Mouse (Mus musculus) brown adipose tissue, adult 24 weeks (tissue): ENCODE measurements around the gene Actrt2. TPM values are rescaled to one million over a fixed set of nuclear protein-coding genes. Genes with fewer than 3 reads are reported as not detected.

Experiments
- H3K27ac ChIP-seq: fragments of 200-500 bp; replicated peaks from 2 replicates; pipeline ENCODE4 v1.5.1; 2012; ENCODE audit warnings: low read depth, mild to moderate bottlenecking, low read length
- H3K4me1 ChIP-seq: fragments of 200-500 bp; 2 replicates; pipeline ENCODE4 v1.6.1; 2012; ENCODE audit warnings: low read length, mixed read lengths; ENCODE audit not compliant: control insufficient read depth, insufficient read depth, insufficient read length
- H3K4me3 ChIP-seq: fragments of 200-500 bp; 2 replicates; pipeline ENCODE4 v1.5.1; 2012; ENCODE audit warnings: low read depth, mild to moderate bottlenecking, low read length, moderate library complexity; ENCODE audit not compliant: insufficient read depth
- polyA plus RNA-seq: library from polyadenylated mRNA; stranded (reverse); fragments of >200 nt; gene quantifications from 2 replicates; pipeline ENCODE4 v1.2.4, GENCODE M21; 2012; ENCODE audit not compliant: missing spikeins, insufficient read depth, insufficient read length

Gene Actrt2
- polyA plus RNA-seq = not detected in 2 replicates

DNA sequence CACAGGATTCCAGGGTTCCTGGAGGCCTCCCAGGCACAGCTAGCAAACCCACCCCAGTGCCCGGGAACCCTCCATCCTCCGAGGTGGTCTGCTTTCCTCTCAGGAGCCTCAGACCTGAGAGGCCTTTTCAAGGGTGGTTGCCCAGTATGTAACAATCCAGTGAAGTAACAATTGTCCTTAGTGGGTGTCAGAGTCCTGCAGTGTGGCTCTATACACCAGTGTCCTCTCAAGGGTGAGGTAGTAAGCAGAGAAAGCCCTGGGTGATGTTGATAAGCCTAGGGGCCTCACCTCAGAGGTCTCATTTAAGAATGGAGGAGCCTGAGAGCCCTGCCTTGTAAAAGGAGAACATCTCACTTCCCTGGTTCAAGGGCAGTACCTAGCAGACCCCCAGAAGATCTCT is at the start of gene Actrt2:
Gene Actrt2, minus strand, starts transcription at position 101 of the 400 bp plus-strand sequence.
- Histone ChIP-seq H3K27ac (no peak within 1 kb of the TSS), H3K4me3 (no peak within 1 kb of the TSS), H3K4me1 (no peaks in the 10 kb centered on the region; the same call in 1 of the 2 replicates)

DNA sequence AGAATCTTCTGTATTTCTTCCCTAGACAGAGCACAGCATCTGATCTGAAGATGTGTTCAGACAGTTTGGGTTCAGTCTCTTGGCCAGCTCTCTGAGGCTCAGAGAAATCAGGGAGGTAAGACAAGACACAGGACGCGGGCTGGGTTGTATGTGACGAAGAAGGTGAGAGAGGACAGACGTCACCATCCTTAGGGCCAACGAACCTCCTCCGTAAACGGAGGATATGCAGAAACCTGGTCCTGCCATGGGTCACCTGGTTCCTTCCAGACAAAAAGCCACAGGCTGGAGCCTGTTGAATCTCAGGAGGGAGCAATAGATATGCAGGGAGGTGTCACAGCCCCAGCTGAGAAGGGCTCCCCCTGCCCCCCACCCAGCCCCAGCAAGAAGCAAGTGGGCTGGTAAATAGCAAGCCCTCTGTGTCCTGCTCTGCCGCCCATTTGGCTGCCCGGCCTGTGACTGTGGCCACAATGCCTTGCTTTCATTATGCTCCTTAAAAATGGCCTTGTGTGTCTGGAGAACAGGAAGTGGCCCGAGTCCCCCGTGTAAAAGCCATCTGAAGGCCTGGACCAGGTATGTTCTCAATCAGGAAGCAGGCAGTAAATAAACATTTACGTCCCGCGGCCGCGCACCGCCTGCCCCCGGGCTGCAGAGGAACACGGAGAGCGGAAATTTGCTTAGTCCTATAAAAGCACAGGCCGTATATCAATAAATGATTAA is 41.9 kb upstream of the Actrt2 start:
- H3K27ac ChIP-seq = no peak overlapping the region
- no peak overlapping the region for H3K4me3 ChIP-seq
- 0 out of 2 replicates have a peak, but pooled peaks cover 3% of the 10 kb centered on the region for H3K4me1 ChIP-seq

DNA sequence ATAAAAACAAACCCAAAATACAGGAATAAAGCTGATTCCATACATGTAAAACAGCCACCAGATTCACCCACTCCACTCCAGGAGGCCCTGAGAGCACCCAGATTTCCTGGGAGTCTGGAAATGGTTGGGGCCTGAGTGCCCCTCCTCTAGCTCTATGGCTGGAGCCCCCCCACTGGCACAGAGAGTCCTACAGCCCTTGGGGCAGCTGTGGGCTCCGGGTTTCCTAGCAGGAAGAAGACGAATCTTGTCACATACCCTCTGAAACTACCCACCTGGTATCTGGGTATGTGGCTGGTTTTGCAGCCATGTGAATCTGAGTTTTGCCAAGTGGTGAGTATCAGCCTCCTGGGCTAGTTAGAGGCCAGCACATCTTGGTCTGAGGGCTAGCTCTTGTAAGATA is 41.1 kb upstream of the Actrt2 start:
- Histone ChIP-seq H3K4me3 (no peak overlapping the region), H3K27ac (no peak overlapping the region), H3K4me1 (0 out of 2 replicates have a peak, but pooled peaks cover 3% of the 10 kb centered on the region)

DNA sequence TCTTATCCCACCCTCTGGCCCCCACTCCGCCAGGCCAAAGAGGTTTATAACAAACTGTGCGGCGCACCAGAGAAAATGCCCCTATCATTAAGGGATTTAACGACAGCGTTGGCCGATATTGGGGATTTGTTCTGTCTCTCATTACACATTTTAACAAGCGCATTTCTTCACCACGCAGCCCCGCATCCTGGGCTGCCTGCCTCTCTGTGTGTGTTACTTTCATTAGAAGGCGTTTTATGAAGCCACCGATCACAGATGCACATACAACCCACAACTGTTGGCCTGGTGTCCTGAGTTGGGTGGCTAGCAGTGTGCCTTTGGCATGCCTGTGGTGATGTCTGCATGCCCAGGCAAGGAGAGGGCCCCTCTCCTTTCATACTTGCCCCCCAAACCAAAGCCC is 40.6 kb upstream of the Actrt2 start:
- H3K27ac ChIP-seq = no peak overlapping the region
- H3K4me3 ChIP-seq = no peak overlapping the region
- H3K4me1 ChIP-seq = 0 out of 2 replicates have a peak, but pooled peaks cover 3% of the 10 kb centered on the region

DNA sequence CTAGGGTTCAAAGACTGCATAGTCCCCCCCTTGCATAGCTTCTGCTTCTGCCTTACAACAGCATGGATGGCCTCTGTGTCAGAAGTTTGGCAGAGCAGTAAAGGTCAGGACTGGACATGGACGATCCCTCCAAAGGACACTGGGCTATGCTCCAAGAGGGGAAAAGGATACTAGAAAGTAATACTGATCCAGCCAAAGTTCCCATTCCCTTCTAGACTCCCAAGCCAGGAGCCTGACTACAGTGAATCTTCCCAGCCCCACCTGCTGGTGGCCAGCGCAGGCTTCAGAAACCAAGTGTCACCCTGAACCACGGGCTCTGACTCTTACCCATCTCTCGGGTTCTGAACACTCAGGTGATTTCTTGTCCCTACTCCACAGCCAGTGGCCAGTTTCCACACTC is 39.9 kb upstream of the Actrt2 start:
- no peak overlapping the region for H3K27ac ChIP-seq
- H3K4me1 ChIP-seq = 0 out of 2 replicates have a peak, but pooled peaks cover 3% of the 10 kb centered on the region
- H3K4me3 ChIP-seq = no peak overlapping the region

DNA sequence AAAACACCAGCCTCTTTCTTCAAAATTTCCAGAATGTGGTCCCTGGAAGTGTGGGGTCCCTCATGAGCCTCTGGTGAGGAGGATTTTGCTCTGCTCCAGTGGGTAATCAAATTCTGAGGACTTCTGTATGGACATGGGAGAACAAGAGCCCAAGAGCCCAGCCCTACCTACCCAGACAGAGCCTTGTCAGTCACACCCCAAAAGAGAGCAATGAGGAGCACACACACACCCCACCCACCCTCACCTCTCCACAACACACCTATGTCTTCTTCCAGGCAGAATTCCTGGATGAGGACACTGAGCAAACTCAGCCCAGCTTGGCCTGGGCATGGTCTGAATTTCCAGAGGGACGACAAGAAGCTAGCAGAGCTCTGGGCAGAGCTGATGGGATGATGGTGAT is 38.8 kb upstream of the Actrt2 start:
- no peak overlapping the region for H3K4me3 ChIP-seq
- H3K4me1 ChIP-seq = 0 out of 2 replicates have a peak, but pooled peaks cover 3% of the 10 kb centered on the region
- H3K27ac ChIP-seq = no peak overlapping the region

DNA sequence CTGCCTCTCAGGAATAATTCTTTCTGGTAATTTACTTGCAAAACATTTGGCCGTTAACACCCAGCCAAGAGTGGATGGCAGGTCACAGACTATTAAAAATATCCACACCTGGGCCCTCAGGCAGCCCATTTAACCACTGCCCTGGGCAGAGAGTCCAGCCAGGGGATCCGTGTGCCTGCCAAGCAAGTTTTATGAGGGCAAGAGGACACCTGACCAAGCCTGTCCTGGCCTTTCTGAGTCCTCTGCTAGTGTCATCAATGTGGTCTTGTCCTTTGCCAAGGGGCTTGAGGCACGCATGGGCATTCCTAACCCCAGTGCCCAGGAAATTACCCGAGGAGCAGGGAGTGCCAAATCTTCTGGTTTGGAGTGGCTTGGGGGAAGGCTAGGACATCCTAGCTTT is 38.0 kb upstream of the Actrt2 start:
- Histone ChIP-seq H3K4me3 (no peak overlapping the region), H3K4me1 (0 out of 2 replicates have a peak, but pooled peaks cover 3% of the 10 kb centered on the region), H3K27ac (no peak overlapping the region)

DNA sequence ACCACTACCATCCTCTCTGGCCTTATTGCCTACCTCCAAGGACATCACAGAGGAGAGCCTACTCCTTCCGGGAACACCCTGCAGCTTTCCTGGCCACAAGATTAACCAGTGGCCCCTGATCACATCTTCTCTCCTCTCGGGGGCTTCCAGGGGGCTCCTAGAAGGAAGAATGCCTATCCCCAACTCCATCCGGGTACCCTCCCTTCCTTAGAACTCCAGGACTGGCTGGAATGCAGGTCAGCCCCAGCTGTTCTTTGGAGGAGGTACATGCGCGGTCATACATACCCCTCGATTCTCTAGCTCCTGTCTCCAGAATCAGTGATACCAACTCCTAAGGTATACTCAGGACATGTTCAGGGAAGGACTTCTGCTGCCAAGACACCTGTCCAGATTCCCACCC is 37.4 kb upstream of the Actrt2 start:
- 0 out of 2 replicates have a peak, but pooled peaks cover 3% of the 10 kb centered on the region for H3K4me1 ChIP-seq
- no peak overlapping the region for H3K27ac ChIP-seq
- H3K4me3 ChIP-seq = no peak overlapping the region

DNA sequence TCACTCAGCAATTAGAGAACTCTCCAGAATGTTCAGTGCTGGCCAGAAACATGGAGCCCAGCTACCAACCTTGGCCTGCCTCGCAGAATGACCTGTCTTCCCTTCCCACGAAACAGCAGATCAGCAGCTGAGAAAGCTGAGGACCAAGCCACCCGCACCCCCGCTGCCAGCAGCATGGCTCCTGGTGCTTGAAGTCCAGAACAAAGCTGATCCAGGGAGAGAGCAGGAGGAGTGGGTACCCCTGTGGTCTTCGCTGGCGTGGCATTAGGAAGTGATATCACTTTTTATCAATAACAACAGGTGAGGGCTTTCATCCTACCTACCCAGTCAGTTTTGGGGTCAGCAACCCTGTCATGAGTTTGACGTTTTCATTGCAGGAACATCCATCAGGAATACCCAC is 36.9 kb upstream of the Actrt2 start:
- H3K4me1 ChIP-seq = 0 out of 2 replicates have a peak, but pooled peaks cover 3% of the 10 kb centered on the region
- H3K27ac ChIP-seq = no peak overlapping the region
- H3K4me3 ChIP-seq = no peak overlapping the region

DNA sequence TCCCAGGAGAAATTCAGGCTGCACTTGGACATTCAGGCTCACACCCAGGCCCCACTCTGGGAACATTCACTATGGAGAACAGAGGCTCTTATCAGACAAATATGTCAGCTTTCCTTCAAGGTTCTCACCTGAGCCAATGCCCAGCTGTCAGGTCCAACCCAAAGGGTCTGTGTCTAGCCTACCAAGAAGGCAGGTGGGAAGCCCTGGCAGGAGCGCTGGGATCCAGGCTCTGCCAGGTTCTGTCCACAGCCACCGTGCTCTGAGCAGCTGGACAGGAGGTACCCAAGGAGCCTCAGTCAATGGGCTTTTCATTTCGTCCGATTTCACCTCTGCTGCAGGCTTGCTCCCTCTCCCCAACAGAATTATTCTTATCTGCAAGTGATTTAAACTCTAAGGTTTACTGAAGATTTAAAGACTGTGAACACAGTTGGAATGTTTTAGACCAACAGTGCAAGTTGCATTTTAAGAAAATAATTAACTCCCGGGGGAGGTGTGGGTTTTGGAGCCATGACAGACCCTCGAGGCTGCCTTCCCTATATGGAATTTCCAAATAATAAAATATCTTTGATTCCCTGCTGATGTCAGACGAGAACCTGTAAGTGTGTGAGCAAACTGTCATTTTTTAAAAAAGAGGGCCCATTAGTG is 35.9 kb upstream of the Actrt2 start:
- Histone ChIP-seq H3K4me1 (0 out of 2 replicates have a peak, but pooled peaks cover 3% of the 10 kb centered on the region), H3K4me3 (no peak overlapping the region), H3K27ac (no peak overlapping the region)

DNA sequence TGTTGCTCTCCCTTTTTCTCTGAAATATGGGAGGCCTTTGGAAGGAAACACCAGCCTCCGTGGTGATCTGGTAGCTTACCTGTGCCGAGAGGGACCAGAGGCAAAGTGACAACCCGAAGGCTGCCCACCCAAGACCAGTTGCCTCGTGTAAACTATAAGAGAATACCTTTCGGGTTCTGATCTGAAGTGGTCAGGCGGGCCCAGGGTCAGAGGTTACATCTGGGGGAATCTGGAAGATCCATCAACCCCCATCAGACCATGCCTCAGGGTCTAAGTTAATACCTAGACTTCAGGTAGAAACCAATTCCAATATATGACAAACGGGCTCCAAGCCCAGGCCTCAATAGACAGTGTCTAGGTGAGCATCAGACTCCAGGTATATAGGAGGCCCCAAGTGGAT is 35.3 kb upstream of the Actrt2 start:
- no peak overlapping the region for H3K27ac ChIP-seq

DNA sequence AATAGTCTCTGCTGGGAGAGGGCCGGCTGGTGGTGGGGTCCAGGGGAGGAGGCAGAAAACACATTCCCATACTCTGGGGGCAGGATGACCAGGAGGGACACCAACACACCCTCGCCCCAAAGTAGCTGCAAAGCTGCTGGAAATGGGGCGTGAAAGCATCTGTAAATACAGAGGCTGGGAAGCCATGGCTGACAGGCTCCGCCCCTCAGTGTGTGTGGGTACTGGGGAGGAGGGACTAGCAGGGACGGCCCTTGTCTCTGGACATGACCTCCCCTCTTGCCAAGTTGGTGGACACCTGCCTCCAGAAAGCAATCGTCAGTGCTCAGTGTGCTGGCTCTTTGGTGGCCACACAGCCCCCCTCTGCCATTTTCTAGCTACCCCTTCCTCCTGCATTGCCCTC is 34.5 kb upstream of the Actrt2 start:
- no peaks in the 10 kb centered on the region for H3K4me1 ChIP-seq
- H3K4me3 ChIP-seq = no peak overlapping the region
- H3K27ac ChIP-seq = no peak overlapping the region

More for the DNA sequence above, 35.3 kb upstream of the Actrt2 start:
- H3K4me3 ChIP-seq = no peak overlapping the region
- H3K4me1 ChIP-seq = 0 out of 2 replicates have a peak, but pooled peaks cover 3% of the 10 kb centered on the region

DNA sequence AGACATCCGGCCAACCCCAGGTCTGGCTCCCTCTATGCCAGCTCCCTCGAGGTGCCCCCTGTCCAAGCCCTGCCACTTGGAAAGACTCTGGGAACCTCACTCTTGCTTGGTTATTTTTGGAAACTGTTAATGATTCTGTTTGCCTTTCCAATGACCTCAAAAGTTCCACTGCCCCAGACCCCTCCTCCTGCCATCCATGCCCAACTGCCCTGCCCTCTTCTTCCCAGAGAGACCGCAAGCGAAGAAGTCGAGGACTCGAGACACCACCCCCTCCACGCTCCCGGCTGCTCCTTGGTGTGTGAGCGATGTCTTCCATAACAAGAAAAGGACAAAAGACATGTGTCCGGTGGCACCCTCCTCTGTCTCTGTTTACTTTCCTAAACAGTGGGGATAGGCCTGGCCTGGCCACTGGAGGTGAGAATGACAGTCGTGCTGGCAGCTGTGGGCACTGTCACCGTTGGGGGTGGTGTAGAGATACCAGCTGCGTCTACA is 33.3 kb upstream of the Actrt2 start:
- no peak overlapping the region for H3K4me3 ChIP-seq
- no peaks in the 10 kb centered on the region for H3K4me1 ChIP-seq
- H3K27ac ChIP-seq = no peak overlapping the region

DNA sequence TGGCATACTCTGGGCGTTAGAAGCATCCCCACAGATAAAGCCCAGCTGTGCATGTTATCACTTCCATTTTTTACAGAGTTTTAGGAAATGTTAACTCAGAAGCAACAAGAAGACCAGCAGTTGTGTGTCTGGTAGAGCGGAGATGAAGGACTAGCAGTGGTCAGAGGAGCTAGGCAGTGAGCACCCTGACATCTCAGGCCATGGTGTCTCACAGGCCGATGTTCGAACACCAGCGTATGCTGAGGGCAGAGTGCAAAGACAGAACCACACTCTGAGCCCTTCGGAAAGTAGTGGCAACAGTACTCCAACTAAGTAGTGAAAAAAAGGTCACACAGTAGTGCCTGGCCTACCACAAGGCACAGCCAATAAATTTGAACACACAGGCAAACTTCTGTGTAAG is 32.8 kb upstream of the Actrt2 start:
- no peak overlapping the region for H3K27ac ChIP-seq
- no peaks in the 10 kb centered on the region for H3K4me1 ChIP-seq
- H3K4me3 ChIP-seq = no peak overlapping the region

DNA sequence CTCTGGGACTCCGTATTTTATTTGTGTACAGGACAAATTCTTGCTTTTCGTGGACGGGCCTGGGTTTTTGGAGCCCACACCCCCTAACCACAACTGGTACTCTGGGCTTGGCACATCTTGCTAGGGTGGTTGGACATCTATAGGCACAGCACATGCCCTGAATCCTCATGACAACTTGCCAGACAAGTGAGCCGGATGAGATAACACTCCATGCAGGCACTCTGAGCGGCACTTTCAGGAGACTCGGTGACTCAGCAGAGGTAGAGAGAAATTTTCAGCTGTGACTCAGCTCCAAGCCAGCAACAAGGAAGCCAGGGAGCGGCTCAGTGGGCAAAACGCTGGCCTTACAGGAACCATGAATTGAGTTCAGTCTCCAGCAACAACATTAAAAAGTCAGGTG is 31.6 kb upstream of the Actrt2 start:
- H3K4me1 ChIP-seq = no peaks in the 10 kb centered on the region
- no peak overlapping the region for H3K27ac ChIP-seq
- H3K4me3 ChIP-seq = no peak overlapping the region
